Mouse (Mus musculus) ES-CJ7 (cell line): ENCODE results near the gene Galc.

Source experiments
- DNase-seq: peaks from one replicate; pipeline ENCODE4 v3.0.0; 2011; ENCODE audit warnings: low read depth, low spot score

Gene Galc

GRCm38 (mm10) chr12:98187186-98187899 lies 71.9 kb downstream of the Galc start:
- no peak for DNase-seq

DNA sequence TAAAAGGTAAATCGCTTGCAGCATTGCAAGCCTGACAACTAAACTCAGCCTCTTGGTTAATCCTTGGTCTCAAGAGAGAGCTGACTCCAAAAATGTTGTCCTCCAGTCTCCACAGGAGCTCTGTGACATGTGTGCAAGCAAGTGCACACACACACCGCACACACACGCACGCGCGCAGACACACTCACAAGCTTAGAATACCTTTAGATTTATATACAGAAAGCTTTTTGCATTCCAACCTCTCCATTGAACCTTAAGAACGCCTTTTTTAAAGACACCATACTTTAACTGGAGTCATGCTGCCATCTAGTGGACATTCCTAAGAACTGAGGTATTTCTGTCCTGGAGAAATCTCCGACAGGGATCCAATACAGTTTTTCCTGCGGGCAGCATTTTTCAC lies 77.5 kb downstream of the Galc start:
- peak; percentile 70 for DNase-seq

DNA sequence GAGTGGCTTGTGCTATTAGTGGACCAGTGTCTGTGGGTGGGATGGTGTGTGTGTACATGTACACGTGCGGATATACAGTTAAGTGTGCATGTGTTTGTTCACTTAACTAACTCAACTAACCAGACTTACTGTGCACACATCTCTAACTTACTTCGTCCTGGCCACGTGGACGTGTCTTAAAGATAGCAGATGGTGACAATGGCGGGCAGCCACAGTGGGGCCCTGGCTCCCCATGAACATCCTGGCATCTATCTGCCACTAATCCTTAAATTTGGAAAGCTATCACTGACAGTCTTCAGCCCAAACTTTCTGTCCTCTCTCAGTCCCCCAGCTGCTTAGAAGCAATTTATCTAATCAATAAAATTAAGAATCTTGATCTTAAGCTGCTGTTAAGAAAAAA lies 78.5 kb downstream of the Galc start:
- no peak for DNase-seq

- peak; percentile 27 for DNase-seq
Measured at GRCm38 (mm10) chr12:98180235-98180800, 78.9 kb downstream of the Galc start.

- no peak for DNase-seq
Measured at GRCm38 (mm10) chr12:98179496-98179895, 79.8 kb downstream of the Galc start.

DNA sequence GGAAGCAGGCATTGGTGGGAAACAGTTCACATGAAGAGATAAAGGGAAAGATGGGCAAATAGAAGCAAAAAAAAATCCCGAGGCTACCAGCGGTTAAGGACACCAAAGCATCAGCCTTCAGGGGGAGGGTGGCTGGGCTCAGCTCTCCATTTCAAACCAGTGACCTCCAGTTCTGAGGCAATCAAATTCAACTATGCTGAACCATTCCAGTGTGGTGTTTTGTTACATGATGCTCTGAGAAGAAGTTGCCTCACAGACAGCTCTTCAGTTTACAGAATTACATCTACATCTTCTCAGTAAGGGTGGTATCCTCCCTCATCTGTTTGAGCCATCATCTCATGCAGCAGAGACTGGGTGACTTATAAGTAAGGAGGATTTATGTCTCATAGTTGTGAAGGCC lies 82.6 kb downstream of the Galc start:
- DNase-seq = no peak

DNA sequence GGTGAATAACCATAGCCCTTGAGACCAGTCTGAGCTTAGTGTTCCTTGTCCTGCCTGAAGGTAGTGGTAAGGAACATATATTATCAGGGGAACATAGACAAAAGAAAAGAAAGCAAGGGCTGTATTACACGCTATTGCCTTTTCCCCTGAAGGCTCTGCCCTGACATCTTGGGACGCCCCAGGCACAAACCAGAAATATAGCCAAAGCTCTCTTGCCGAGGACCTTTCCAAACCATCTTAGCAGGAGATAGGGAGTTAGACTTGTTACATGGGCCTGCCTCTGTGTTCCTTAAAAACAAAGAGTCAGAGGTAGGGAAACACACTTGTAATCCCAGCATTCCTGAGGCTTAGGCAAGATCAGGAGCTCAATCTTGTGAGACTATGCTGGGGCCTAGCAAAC lies 97.4 kb downstream of the Galc start:
- DNase-seq = no peak

DNA sequence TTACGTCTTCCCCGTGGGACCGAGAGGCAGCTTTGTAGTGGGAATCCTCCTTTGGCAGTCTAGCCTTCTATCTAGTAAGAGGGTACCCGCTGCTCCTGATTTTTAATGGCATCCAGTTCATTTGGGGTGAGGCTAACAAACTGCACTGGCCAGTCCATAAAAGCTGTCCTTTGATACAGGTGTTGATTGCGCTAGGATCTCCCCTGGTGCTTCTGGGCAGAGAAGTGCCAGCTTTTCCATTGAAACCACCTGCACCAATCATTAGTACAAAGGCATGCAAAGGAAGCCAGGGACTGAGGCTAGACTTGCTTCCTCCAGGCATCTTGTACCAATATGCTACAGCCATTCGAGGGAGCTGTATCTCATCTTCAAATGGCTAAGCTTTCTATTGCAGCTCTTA lies 98.4 kb downstream of the Galc start:
- DNase-seq = no peak
